Mouse (Mus musculus) thymus, adult 2 months (tissue): ENCODE data around the gene Nop53.

Source experiments
- CTCF ChIP-seq: fragments of 200-500 bp; IDR thresholded peaks from 2 replicates; pipeline ENCODE4 v1.5.1; 2012; ENCODE audit warnings: mild to moderate bottlenecking, control low read depth, low read length, moderate library complexity, borderline replicate concordance; ENCODE audit not compliant: control insufficient read depth, poor library complexity, insufficient read depth; ENCODE audit errors: extremely low read depth
- POLR2A ChIP-seq: fragments of 200-500 bp; IDR thresholded peaks from 2 replicates; pipeline ENCODE4 v1.6.1; 2012; ENCODE audit warnings: mild to moderate bottlenecking, low read length, control low read depth, moderate library complexity; ENCODE audit not compliant: control insufficient read depth, poor library complexity, insufficient read depth; ENCODE audit errors: extremely low read depth

- no peak for TF ChIP-seq CTCF
- TF ChIP-seq POLR2A = no peak
Observed at GRCm38 (mm10) chr7:15914252-15914651, 31.6 kb downstream of the Nop53 start.
